Mouse (Mus musculus) A20 (cell line): ENCODE data around the gene Nsmf.

Experiments
- DNase-seq: peaks from one replicate; pipeline ENCODE4 v3.0.0-alpha.2; 2011; ENCODE audit warnings: low read depth, low spot score

Nsmf gene

DNA sequence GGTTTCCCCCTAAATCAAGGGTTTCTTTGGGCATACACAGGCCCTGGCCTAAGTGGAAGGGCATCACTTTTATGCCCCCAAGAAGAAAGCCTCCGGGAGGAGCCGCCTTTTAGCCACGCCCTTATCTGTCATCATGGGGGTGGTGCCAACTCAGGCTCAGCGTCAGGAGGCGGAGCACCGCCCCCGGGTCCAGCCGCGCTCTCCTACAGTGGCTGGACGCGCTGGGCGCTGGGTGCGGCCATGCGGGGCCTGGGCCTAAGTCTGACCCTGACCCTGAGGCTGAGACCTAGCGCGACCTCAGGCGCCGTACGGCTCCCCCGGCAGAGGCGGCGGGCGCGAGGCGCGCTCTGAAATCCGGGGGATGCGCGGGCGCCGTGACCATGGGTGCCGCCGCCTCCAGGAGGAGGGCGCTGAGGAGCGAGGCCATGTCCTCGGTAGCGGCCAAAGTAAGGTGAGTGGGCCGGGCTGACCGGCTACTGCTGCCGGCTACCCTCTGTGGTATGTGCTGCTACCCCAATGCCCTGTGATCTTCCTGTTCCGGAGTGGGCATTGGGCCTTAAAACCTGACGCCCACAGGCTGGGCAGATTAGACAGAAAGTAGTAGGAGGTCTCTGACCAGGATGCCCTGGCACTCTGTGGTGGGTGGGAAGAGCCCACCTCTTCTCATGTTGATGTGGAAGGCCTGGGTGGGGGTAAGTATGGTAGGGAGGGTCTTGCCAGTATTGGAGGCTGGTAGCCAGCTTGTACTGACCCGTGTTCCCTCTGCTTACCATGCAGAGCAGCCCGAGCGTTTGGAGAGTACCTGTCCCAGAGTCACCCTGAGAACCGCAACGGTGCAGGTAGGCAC is at the start of gene Nsmf:
TSS of gene Nsmf (plus strand) at position 135 of the 847 bp plus-strand sequence.
- peak; percentile 87 for DNase-seq

DNA sequence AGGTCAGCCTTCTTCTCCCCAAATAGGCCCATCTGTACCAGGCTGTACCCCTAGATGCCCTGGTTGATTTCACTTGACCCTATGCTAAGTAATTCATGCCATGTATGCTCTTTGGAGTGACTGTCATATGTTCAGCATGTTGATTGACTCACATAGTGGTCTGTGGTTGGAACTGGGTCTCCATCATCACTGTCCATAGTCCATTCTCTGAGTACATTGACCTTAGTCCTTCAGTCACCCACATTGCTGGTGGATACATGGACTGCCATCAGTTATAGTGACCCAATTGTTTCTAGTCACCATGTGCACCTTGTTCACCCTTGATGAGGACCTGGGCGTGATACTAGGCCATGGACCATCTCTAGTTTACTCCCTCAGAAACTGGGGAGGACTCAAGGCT is 47.4 kb upstream of the Nsmf start:
- no peak for DNase-seq

DNA sequence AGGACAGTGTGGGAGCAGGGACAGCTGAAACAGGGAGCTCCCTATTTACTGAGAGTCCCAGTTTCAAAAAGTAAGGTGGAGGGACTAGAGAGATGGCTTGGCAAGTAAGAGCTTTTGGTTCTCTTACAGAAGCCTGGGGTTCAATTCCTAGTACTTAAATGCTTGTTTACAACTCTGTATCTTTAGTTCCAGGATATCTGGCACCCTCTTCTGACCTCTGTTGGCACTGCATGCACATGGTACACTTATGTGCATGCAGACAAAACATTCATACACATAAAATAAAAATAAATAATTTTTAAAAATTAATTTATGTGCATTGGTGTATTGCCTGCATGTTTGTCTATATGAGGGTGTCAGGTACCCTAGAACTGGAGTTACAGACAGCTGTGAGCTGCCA is 45.9 kb upstream of the Nsmf start:
- DNase-seq, result peak; percentile 57

DNA sequence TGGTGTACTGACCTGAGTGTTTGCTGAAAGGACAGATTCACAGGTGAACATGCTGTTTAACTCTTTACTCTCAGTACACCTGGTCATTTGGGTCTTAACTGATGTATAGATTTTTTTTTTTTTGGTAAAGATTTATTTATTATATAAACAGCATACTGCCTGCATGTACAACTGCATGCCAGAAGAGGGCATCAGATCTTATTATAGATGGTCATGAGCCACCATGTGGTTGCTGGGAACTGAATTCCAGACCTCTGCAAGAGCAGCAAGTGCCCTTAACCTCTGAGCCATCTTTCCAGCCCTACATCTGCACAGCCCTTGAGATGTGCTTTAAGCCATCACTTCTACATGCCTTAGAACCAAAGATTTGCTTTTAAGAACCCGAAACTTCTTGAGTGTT is 31.5 kb upstream of the Nsmf start:
- DNase-seq, result peak; percentile 27

DNA sequence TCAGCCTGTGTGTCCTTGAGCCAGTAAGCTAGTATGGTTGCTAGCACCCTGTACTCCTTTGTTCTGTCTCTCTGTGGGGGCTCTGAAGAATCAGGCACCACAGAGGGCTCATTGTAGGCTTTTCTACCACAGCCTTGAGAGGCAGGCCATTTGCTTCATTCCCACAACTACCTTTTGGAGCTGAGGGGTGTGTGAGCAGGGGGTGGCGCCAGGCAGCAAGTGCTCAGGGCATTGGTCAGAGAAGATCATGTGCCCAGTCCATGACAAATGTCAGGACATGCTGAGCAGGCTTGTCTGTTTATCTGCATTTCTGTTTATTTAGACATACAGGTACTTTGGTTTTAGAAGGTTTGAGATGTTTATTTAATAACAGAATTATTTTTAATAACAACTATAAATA is 29.0 kb upstream of the Nsmf start:
- DNase-seq, result no peak

DNA sequence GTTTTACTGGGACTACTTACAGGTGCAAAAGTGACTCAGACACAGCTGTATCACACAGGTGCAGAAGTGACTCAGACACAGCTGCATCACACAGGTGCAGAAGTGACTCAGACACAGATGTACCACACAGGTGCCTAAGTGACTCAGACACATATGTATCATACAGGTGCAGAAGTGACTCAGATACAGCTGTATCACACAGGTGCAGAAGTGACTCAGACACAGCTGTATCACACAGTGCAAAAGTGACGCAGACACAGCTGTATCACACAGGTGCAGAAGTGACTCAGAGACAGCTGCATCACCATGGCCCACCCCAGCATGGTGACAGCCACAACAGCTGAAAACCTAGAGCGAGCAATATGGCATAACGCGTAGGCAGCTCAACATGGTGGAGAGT is 19.2 kb upstream of the Nsmf start:
- peak; percentile 36 for DNase-seq

GRCm38 (mm10) chr2:25040089-25040488 is 14.1 kb upstream of the Nsmf start:
- DNase-seq, result no peak

DNA sequence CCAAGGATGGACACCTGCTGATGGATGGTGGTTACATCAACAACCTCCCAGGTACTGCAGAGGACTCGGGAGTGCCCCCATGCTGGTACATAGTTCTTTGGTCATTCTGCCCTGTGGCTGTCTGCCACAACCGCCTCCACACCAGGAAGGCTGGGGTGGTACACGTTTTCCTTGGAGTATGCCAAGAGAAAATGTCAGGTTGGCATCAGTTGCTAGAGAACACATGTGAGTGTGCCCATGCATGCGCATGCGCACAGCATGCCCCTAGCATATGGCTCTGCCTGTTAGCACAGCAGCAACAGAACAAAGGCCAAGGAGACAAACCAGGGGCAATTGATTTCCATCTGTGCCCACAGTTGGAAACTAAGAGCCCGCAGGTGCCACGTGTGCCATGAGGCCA is 3.2 kb upstream of the Nsmf start:
- DNase-seq, result no peak

DNA sequence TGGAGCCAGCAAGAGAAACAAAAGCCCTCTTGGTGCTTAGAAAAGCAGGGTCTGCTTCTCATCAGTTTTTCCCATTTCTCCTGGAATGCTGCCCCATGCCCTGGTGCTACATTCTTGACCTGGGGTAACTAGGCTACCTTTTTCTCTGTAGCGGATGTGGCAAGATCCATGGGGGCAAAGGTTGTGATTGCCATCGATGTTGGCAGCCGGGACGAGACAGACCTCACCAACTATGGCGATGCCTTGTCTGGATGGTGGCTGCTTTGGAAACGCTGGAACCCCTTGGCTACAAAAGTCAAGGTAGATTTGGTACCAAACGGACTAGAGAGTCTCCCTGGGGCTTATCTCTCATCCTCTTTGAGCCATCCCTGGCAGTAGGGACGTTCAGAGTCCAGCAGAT is 2.7 kb upstream of the Nsmf start:
- no peak for DNase-seq

GRCm38 (mm10) chr2:25053101-25053500 is 1.1 kb upstream of the Nsmf start:
- no peak for DNase-seq

DNA sequence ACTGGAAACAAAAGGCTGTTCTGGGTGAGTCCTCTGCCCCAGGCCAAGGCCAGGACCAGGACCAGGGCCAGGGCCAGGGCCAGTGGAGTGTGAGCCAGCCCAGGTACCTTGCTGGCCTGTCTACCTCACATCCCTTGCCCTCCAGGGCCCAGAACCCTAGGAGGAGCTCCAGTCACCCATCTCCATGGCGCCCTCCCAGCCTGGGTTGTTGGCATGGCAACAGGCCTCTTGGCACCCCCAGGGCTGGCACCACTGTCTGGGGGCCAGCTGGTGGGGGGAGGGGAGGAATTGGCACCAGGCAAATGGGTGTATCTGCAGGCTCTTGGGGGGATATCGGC is 882 bp downstream of the Nsmf start:
- peak; percentile 23 for DNase-seq

DNA sequence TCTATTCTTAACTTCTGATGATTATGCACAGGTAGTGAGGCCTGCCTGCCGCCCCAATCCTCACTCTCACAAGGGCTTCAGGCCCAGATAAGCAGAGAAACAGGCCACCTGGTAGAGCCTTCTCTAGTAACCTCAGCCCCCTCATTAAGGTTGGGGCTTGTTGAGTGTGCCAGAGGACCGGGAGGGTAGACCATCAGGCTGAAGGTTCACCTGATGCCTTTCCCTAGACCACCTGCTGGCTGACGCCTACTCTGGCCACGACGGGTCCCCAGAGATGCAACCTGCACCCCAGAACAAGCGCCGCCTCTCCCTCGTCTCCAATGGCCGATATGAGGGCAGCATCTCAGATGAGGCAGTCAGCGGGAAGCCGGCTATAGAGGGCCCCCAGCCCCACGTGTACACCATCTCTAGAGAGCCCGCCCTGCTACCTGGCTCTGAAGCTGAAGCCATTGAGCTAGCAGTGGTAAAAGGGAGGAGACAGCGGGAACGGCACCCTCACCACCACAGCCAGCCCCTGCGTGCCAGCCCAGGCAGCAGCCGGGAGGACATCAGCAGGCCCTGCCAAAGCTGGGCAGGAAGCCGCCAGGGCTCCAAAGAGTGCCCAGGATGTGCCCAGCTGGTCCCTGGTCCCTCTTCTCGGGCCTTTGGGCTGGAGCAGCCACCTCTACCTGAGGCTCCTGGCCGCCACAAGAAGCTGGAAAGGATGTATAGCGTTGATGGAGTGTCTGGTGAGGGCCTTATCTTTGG is 1.4 kb downstream of the Nsmf start:
- no peak for DNase-seq

DNA sequence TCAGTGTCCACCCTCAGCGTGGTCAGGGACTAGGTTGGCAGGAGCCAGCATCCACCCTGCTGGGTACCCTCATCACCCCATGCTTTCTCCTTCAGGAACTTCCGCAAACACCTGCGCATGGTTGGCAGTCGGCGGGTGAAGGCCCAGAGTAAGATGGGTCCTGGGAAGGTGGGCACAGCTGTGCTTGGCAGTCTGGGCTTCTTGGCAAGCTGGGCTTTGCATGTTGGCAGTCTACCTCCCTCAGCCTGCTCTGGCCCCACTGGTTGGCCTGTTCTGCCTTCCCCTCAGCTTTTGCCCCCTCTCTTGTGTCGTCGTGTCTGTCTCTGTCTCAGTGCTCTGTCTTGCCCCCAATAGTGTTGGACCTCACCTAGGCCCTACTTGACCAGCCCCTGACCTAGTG is 4.8 kb downstream of the Nsmf start:
- DNase-seq, result no peak

GRCm38 (mm10) chr2:25063523-25063922 is 9.4 kb downstream of the Nsmf start:
- no peak for DNase-seq

- no peak for DNase-seq
Measured at GRCm38 (mm10) chr2:25064285-25064684, 10.1 kb downstream of the Nsmf start.

GRCm38 (mm10) chr2:25065537-25065936 is 11.4 kb downstream of the Nsmf start:
- no peak for DNase-seq

DNA sequence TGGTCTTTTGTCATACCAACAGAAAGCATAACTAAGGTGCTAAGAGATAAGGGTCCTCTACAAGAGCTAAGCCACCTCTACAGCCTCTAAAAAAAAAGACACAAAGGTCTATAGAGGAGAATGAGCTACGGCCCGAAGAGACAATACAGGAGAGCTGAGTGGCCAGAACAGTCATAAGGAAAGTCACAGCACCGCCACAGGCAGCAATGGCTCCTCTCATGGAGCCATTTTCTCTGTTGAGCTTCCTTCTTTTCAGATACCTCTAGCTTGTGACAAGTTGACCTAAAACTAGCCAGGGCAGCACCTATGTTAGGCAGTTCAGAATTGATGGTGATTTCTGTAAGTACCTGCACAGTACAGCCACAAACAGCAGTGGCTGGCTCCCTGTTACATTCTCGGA is 12.4 kb downstream of the Nsmf start:
- peak; percentile 42 for DNase-seq

GRCm38 (mm10) chr2:25069537-25069936 is 15.4 kb downstream of the Nsmf start:
- no peak for DNase-seq

GRCm38 (mm10) chr2:25072398-25072797 is 18.2 kb downstream of the Nsmf start:
- peak; percentile 35 for DNase-seq

DNA sequence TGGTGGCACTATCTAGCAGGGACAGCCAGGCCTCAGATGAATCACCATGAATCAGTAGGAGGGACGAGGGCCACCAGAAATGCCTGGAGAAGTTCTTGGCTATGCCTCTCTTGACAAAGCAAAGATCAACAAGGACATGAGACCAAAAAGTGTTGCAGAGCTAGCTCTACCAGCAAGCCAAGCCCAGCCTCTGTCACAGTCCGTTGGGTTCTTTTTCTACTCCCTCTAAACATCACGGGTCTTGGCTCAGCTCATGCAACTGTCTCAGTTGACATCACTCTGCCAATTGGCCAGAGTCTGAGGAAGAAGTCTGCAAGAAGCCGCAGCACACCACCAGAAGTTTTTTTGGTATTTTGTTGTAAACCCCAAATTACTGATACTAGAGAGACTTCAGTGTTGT is 21.4 kb downstream of the Nsmf start:
- no peak for DNase-seq

- DNase-seq, result no peak
Measured at GRCm38 (mm10) chr2:25078967-25079366, 24.8 kb downstream of the Nsmf start.

- no peak for DNase-seq
Measured at GRCm38 (mm10) chr2:25080076-25080475, 25.9 kb downstream of the Nsmf start, which contains the start of gene Entpd8. Entpd8 (plus strand) TSS chr2:25080304.

- no peak for DNase-seq
Measured at GRCm38 (mm10) chr2:25083697-25084096, 29.5 kb downstream of the Nsmf start.
